Mouse (Mus musculus) CD4-positive, CD25-positive, alpha-beta regulatory T cell (primary cell): ENCODE data around the gene Cenpf. TPM values are rescaled to one million over a fixed set of nuclear protein-coding genes. Genes with fewer than 3 reads are reported as not detected.

ENCODE experiments used
- polyA plus RNA-seq: library from polyadenylated mRNA; unstranded; fragments of 100-300 nt; shearing (Covaris generic); gene quantifications from one replicate; pipeline ENCODE4 v1.2.1, GENCODE M21; 2017

Cenpf gene
- 1.9 TPM for polyA plus RNA-seq

GRCm38 (mm10) chr1:189687654-189688387 lies at the start of gene Cenpf:
Gene Cenpf (minus strand): TSS chr1:189688086.

GRCm38 (mm10) chr1:189727884-189728783 lies 40.2 kb upstream of the Cenpf start, which contains the start of gene Ptpn14:
Gene Ptpn14 (plus strand): TSS chr1:189728268.

Other genes starting within 250 kb of the Cenpf start
- 0.12 TPM for gene Ptpn14, start 40.2 kb upstream of the Cenpf start, polyA plus RNA-seq
- 35.7 TPM for gene Smyd2, start 234.3 kb upstream of the Cenpf start, polyA plus RNA-seq